Mouse (Mus musculus) kidney, adult 18-20 months (tissue): Measurements from ENCODE around the gene Lce1m.
A peak's percentile ranks its signal among the peaks of the same experiment; 100 is the strongest.
"Not testable (repeated sequence)": the region's sequence is repeated elsewhere in the genome, so short reads cannot be mapped to it uniquely, and the experiment has no call there.

ENCODE experiments used
- DNase-seq: peaks from one replicate; pipeline ENCODE4 v3.0.0; 2021

The Lce1m gene

GRCm38 (mm10) chr3:93018960-93019359, at the start of gene Lce1m:
Gene Lce1m (minus strand): TSS chr3:93019060.
- DNase-seq: no peak

GRCm38 (mm10) chr3:93068523-93068922, 49.7 kb upstream of the Lce1m start, which contains the start of gene Gm4858:
Gene Gm4858 (plus strand): TSS chr3:93068823.
- DNase-seq: not testable (repeated sequence)

- DNase-seq: no peak
Measured at GRCm38 (mm10) chr3:93052826-93053474, 34.1 kb upstream of the Lce1m start.

GRCm38 (mm10) chr3:93050182-93050581, 31.3 kb upstream of the Lce1m start:
- no peak for DNase-seq

- no peak for DNase-seq
Measured at GRCm38 (mm10) chr3:93031450-93031849, 12.6 kb upstream of the Lce1m start.

- no peak for DNase-seq
Measured at GRCm38 (mm10) chr3:93025486-93025885, 6.6 kb upstream of the Lce1m start.

- no peak for DNase-seq
Measured at GRCm38 (mm10) chr3:93023411-93024184, 4.7 kb upstream of the Lce1m start.

GRCm38 (mm10) chr3:93021171-93021570, 2.3 kb upstream of the Lce1m start:
- DNase-seq: no peak

GRCm38 (mm10) chr3:93015460-93016104, 3.3 kb downstream of the Lce1m start, which contains the start of gene Crct1:
Gene Crct1 (minus strand): TSS chr3:93015687.
- DNase-seq: no peak

- no peak for DNase-seq
Measured at GRCm38 (mm10) chr3:93014871-93015270, 4.0 kb downstream of the Lce1m start.

GRCm38 (mm10) chr3:93014378-93014801, 4.5 kb downstream of the Lce1m start:
- DNase-seq: peak; percentile 16

- DNase-seq: no peak
Measured at GRCm38 (mm10) chr3:93002843-93003242, 16.0 kb downstream of the Lce1m start.

- no peak for DNase-seq
Measured at GRCm38 (mm10) chr3:93000621-93001020, 18.2 kb downstream of the Lce1m start.

- peak; percentile 68 for DNase-seq
Measured at GRCm38 (mm10) chr3:92998691-92999090, 20.2 kb downstream of the Lce1m start.

GRCm38 (mm10) chr3:92991926-92992325, 26.9 kb downstream of the Lce1m start, which contains the start of gene Lce3f:
Gene Lce3f (plus strand): TSS chr3:92992226.
- no peak for DNase-seq

- no peak for DNase-seq
Measured at GRCm38 (mm10) chr3:92978484-92978883, 40.4 kb downstream of the Lce1m start.
